Mouse (Mus musculus) embryo, embryonic 11 days (tissue): ENCODE measurements around the gene H60c.
"Not testable (repeated sequence)": the region's sequence is repeated elsewhere in the genome, so short reads cannot be mapped to it uniquely, and the experiment has no call there.

ENCODE experiments used
- DNase-seq: peaks from one replicate; pipeline ENCODE4 v3.0.0-alpha.2; 2015

The H60c gene

GRCm38 (mm10) chr10:3267671-3268070 lies at the start of gene H60c:
Gene H60c, minus strand, starts transcription at chr10:3267771.
- DNase-seq: no peak

- DNase-seq: no peak
Measured at GRCm38 (mm10) chr10:3308821-3309206, 41.2 kb upstream of the H60c start.

- no peak for DNase-seq
Measured at GRCm38 (mm10) chr10:3308180-3308820, 40.7 kb upstream of the H60c start.

GRCm38 (mm10) chr10:3307752-3308151 lies 40.2 kb upstream of the H60c start:
- no peak for DNase-seq

GRCm38 (mm10) chr10:3293969-3294368 lies 26.4 kb upstream of the H60c start:
- no peak for DNase-seq

- DNase-seq: no peak
Measured at GRCm38 (mm10) chr10:3281047-3281446, 13.5 kb upstream of the H60c start.

GRCm38 (mm10) chr10:3274065-3274464 lies 6.5 kb upstream of the H60c start:
- DNase-seq: no peak

GRCm38 (mm10) chr10:3271036-3271435 lies 3.5 kb upstream of the H60c start:
- DNase-seq: no peak

- DNase-seq: no peak
Measured at GRCm38 (mm10) chr10:3266729-3267128, 842 bp downstream of the H60c start.

- no peak for DNase-seq
Measured at GRCm38 (mm10) chr10:3262784-3263183, 4.8 kb downstream of the H60c start.

GRCm38 (mm10) chr10:3257391-3257790 lies 10.2 kb downstream of the H60c start:
- no peak for DNase-seq

GRCm38 (mm10) chr10:3238436-3238835 lies 29.1 kb downstream of the H60c start:
- not testable (repeated sequence) for DNase-seq

- no peak for DNase-seq
Measured at GRCm38 (mm10) chr10:3236638-3237270, 30.8 kb downstream of the H60c start.

- peak; percentile 0 for DNase-seq
Measured at GRCm38 (mm10) chr10:3228447-3229195, 39.0 kb downstream of the H60c start.
